Mouse (Mus musculus): ENCODE measurements around the gene Slc43a2.

- no peak for TF ChIP-seq MAZ (IDR thresholded peaks at IDR 0.05; ENCODE audit: low read depth, low read length)
- no peak for TF ChIP-seq POLR2A (IDR thresholded peaks at IDR 0.05; ENCODE audit: control insufficient read depth in 1 of 2, insufficient read depth in 1 of 2, low read depth in 1 of 2, low read length in 2 of 2, poor library complexity in 1 of 2)
- no peak for TF ChIP-seq GABPA (IDR thresholded peaks at IDR 0.05; ENCODE audit: low read depth, low read length)
- TF ChIP-seq SIN3A (IDR thresholded peaks at IDR 0.05; ENCODE audit: low read length), result no peak
Measured at GRCm38 (mm10) chr11:75605318-75605717, 73.8 kb downstream of the Slc43a2 start.

All from MEL (cell line).